Mouse (Mus musculus) ES-E14 (cell line): ENCODE measurements around the gene Gm10570.

Source experiments
- CHD2 ChIP-seq: IDR thresholded peaks from 2 replicates; pipeline ENCODE4 v1.6.1; 2014; ENCODE audit warnings: mild to moderate bottlenecking, low read depth, low read length, inconsistent platforms
- MAFK ChIP-seq: IDR thresholded peaks from 2 replicates; pipeline ENCODE4 v1.6.1; 2014; ENCODE audit warnings: mild to moderate bottlenecking, low read depth, low read length, inconsistent platforms; ENCODE audit not compliant: insufficient read depth
- ZC3H11A ChIP-seq: IDR thresholded peaks from 2 replicates; pipeline ENCODE4 v1.6.1; 2012; ENCODE audit warnings: low read depth, mild to moderate bottlenecking, inconsistent platforms, low read length, borderline replicate concordance

- TF ChIP-seq CHD2 (no peak), MAFK (no peak), ZC3H11A (no peak)
Measured at GRCm38 (mm10) chr4:130322567-130322966, 14.1 kb upstream of the Gm10570 start.
